Mouse (Mus musculus) splenic B cell, adult 2 months (primary cell): Measurements from ENCODE around the gene Aebp1.

Experiments used
- DNase-seq: peaks from one replicate; pipeline ENCODE4 v3.0.0-alpha.2; 2011; ENCODE audit warnings: low read depth, low spot score
- H3K27me3 ChIP-seq: 2 replicates; pipeline ENCODE4 v1.6.1; 2012; ENCODE audit warnings: mild to moderate bottlenecking, low read length, moderate library complexity, mixed read lengths; ENCODE audit not compliant: control insufficient read depth, poor library complexity, insufficient read depth, severe bottlenecking
- H3K36me3 ChIP-seq: 2 replicates; pipeline ENCODE4 v1.6.1; 2012; ENCODE audit warnings: mild to moderate bottlenecking, low read length, moderate library complexity, mixed read lengths; ENCODE audit not compliant: control insufficient read depth, poor library complexity, insufficient read depth, severe bottlenecking

Gene Aebp1

DNA sequence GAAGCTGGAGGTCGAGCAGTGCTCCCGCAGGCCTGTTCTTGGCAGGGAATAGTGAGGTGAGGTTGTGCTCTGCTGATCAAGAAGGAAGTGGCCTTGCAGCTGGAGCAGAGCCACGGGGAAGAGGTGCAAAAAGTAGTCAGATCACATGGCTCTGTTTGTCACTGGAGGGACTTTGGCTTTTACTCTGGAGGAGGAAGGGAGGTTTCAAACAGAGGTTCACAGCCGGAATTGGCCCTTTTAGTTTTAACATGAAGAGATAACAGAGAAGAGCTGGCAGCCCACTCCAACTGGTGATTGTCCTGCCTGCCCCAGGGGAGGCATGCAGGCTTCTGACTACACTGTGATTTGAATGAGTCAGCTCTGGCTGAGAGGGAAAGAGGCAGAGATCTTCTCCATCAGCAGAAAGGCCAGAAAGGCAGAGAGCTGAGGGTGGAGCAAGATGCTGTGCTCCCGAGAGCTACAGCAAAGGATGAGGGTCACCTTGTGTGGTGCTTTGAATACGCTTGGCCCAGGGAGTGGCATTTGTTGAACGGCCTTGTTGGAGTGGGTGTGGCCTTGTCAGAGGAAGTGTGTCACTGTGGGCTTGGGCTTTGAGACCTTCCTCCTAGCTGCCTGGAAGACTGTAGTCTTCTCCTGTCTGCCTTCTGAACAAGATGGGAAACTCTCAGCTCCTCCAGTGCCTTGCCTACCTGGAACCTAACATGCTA, 15.0 kb upstream of the Aebp1 start:
- H3K27me3 ChIP-seq, result no peaks in the 10 kb centered on the region
- no peak for DNase-seq
- H3K36me3 ChIP-seq, result no peaks in the 10 kb centered on the region

DNA sequence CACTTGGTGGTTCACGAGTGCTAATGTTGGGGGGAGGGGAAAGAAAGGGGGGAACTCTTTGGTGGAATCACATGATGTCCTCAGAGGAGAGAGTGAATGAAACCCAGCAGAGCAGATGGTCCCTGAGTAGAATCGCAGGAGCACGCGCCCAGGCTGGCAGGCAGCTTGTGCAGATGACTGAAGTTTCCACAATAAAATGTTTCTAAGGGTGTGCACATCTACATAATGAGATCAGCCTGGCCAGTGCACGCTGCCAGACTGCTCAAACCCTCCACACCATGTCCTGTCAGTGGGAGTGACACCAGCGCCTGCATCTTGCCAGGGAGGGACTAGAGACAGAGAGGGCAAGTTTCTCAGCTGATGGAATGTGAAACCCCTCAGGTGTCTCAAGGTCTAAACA, 13.0 kb upstream of the Aebp1 start:
- no peaks in the 10 kb centered on the region for H3K27me3 ChIP-seq
- H3K36me3 ChIP-seq, result no peaks in the 10 kb centered on the region
- DNase-seq, result no peak

DNA sequence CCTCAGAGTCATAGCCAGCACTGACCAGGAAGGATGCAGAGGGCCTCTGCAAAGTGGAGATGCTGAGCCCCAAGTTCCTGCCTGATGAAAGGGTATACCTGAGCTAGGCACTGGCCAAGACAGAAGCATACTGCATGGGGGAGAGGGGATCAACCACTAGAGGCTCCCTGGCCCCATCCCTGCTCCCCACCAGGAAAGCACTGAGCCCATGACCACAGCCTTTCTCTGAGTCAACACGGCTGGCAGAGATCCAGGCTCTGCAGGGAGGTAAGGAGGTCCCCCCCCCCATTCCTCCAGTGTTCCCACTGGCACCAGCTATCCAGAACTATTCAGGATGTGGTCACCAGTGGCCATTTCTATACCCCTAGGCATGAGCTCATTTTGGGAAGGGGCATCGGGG, 12.4 kb upstream of the Aebp1 start:
- DNase-seq, result no peak
- H3K36me3 ChIP-seq, result no peaks in the 10 kb centered on the region

DNA sequence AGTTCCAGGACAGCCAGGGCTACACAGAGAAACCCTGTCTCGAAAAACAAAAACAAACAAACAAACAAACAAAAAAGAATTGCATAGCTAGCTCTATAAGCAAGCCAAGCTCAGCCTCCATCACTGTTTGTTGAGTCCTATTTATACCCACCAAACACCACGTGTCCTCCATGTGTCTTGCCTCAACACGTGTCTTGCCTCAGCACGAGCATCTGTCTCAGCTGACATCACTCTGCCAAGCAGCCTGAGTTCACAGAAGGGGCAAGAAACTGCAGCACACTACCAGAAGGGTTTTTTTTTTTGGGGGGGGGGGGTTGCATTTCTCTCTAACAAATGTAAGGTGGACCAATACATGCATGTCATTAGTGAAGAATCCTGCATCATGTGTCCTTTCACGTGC, 11.3 kb upstream of the Aebp1 start:
- Histone ChIP-seq H3K36me3 (no peaks in the 10 kb centered on the region), H3K27me3 (no peaks in the 10 kb centered on the region)
- no peak for DNase-seq

More for the DNA sequence above, 12.4 kb upstream of the Aebp1 start:
- no peaks in the 10 kb centered on the region for H3K27me3 ChIP-seq

DNA sequence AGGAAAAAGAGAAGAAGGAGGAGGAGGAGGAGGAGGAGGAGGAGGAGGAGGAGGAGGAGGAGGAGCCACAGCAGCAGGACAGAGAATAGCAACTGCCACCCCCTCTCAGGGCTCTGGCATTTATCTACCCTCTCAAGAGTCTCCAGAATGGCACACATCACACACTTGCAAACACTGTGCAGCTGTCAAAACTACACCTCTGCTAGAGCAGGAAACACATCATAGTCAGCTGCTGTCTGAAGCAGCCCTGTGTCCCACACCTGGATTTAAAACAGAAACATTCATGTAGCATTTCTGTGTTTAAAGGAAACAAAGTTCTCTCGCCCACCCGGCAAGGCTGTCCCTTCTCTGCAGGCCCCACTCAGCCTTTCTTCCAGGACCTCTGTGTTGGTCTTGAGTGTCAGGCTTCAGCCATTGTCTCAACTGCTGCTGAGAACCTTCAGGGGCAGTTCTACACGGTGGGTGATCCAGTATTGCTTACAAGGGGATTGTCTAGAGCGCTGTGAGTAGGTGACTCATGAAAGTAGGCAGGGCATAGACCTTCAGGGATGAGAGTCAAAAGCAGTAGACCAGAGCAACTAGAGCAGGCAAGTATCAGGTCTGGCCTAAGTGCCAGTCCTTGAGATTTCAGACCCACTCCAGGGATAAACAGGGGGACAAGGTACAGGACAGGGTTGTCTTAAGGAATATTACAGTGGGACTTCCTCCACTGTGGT, 10.6 kb upstream of the Aebp1 start:
- no peak for DNase-seq
- Histone ChIP-seq H3K36me3 (no peaks in the 10 kb centered on the region), H3K27me3 (no peaks in the 10 kb centered on the region)

DNA sequence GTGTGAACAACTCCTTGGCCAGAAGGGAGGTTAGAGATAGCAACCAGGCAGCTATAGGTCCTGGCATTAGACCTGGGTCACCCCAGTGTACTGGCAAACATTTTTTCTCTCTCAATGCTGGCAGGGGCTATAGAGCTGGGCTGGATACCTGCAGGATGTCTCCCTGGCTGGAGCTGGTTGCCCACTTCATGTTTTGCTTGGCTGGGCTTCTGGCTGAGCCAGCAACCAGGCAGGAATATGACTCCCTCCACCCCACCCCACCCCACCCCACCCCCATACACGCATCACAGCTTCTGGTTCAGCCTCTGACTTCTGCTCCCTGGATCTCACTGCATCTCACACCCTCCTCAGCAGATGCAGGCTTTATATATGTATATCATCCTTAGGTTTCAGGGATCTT, 9.4 kb upstream of the Aebp1 start:
- no peak for DNase-seq
- Histone ChIP-seq H3K27me3 (no peaks in the 10 kb centered on the region), H3K36me3 (no peaks in the 10 kb centered on the region)

DNA sequence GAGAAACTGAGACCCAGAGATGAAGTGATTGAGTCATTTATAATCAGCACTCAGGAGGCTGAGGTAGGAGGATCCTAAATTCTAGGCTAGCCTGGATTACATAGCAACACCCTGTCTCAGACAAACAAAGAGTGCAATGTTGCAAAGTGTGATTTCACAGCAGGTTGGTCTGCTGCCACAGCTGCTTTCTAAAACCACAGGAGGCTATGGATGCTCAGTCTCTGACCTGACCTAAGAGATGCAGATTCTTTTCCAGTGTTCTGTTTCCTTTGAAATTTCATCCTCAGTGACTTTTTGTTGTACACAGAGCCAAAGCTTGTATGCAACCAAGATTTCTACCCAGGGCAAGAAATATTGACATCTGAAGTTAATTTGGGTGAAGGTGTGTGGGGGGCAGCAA, 6.3 kb upstream of the Aebp1 start:
- DNase-seq, result no peak
- Histone ChIP-seq H3K27me3 (no peaks in the 10 kb centered on the region), H3K36me3 (no peaks in the 10 kb centered on the region)

DNA sequence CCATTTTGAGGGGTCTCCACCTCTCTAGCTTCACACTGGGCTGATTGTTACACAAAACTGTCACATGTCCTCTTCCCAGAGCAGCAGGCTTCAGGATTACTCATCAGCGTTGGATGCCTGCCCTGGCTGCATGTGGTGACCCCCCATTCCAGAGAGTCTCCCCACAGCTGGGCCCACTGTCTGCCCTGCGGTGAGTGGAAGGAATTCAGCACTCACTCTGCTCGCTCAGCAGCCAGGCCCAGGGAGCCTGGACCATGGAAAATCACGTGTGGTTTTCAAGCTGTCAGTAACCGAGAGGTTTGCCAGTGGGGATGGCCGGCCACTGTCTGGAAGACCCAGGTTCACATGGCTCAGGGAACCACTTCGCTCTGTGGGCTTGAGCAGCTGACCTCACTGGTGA, 5.8 kb upstream of the Aebp1 start:
- Histone ChIP-seq H3K36me3 (no peaks in the 10 kb centered on the region), H3K27me3 (no peaks in the 10 kb centered on the region)
- DNase-seq, result no peak

DNA sequence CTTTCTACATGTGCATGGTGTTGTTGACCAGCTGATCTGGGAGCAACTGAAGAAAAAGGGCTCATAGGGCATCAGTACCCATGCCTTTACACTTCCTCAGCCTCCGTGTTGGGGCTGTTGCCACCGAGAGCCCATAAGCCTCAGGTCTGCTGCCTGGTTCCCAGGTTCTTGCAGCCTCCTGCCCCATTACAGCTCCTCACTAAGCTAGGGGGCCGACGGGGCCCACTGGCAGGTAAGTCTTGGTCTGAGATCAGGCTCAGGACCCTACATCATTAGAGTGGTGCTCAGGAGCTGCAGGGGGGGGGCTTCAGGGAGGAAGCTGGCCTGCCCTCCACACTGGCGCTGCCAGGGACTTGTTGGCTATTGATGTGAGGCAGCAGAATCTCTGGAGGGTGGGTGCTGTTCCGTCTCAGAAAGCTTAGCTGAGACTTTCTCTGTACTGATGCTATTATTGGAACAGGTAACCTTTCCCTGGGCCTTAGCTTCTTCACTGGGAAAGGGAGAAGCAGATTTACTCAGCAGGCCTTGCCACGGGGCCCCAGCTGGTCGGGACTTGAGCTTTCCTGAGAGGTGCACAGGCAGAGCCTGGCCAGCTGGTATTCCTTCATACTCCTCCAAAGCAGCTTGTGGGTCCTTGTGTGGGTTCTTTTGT, 5.1 kb upstream of the Aebp1 start:
- Histone ChIP-seq H3K27me3 (no peaks in the 10 kb centered on the region), H3K36me3 (no peaks in the 10 kb centered on the region)
- no peak for DNase-seq

DNA sequence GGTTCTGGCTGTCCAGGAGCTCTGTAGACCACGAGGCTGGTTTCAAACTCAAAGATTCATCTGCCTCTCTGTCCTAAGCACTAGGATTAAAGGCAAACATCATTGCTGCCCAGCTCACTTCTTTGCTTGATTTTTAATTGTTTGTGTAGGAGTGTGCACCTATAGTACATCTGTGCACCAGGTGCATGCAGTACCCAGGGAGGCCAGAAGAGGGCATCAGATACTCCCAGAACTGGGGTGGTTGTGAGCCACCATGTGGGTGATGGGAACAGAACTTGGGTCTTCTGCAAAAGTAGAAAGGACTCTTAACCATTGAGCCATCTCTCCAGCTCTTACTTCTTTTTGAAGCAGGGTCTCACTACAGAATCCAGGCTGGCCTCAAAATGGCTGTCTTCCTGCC, 3.0 kb upstream of the Aebp1 start:
- Histone ChIP-seq H3K27me3 (no peaks in the 10 kb centered on the region), H3K36me3 (no peaks in the 10 kb centered on the region)
- DNase-seq, result peak; percentile 34

DNA sequence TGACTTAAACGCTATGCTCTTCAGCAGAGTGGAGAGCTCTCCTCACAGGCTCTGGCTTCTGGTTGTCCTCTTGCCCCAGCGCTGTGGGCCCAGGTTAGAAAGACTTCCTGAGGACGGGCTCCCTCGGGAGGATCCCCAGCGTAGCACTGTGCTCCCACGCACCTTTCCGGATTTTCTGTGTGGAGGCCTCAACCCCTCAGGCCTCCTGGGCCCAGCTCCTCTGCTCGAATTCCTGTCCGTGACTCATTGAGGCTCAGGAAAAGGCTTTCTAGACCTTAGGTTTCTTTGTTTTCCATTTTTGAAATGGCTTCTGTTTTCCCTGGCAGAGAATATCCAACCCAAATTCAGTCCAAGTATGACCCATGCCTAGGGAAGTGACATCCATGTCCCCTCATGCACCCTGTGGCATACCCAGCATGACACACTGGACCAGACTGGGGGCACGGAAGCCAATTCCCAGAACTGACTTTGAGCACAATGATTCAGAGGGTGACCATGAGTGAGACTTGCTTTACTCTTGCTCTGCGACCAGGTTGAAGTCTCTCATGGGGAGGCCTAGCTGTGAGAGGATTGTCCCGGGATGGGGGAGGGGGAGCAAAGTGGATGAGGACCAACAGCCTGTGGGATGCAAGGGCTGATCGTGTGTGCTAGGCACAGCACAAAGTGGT, 1.7 kb upstream of the Aebp1 start:
- no peak for DNase-seq
- Histone ChIP-seq H3K36me3 (no peaks in the 10 kb centered on the region), H3K27me3 (no peaks in the 10 kb centered on the region)

DNA sequence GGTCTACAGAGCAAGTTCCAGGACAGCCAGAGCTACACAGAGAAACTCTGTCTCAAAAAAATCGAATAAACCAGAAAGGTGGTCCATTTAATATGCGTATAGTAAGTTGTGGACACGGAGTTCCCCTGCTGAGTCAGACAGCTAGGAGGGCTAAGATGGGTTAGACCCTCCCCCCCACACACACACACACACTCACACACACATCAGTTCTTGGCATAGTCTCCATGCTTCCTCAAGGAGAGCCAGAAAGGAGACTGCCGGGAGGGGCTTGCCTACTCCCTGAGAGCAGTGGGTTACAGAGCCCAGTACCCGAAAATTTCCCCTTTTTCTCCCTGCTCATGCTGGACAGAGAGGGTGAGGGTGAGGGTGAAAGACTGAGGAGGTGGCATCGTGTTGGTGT, 1.1 kb upstream of the Aebp1 start:
- Histone ChIP-seq H3K27me3 (no peaks in the 10 kb centered on the region), H3K36me3 (no peaks in the 10 kb centered on the region)
- DNase-seq, result no peak

DNA sequence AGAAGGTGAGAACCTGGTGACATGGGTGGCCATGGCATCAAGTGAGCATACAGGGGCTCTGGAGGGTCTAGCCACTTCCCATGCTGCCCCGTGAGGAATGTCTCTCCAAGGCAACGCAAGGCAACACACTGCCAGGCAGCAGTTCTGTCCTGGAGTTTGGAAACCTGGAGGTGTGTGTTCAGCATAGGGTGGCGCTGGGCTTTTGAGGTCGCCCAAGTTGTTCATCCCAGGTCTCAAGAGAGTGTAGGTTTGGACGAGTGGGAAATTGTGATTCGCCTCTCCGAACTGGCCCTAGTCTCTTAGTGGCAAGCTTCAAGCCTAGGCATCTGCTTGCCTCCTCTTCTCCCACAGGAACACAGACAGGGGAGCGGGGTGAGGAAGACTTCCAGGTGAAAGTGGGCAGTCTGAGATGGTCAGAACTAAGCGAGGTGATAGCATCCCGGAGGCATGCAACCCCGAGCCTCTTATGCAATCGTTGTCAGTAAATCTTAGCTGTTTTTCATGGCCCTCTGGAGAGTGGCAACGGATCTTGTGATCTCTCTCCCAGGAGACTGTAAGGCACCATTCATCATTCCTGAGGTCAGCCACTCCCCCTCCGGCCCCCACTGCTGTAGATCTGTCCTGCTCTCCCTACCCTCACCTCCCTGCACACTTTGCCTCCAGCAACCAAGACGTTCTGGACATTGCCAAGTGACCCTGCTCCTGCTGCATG, 803 bp downstream of the Aebp1 start:
- H3K27me3 ChIP-seq, result no peaks in the 10 kb centered on the region

DNA sequence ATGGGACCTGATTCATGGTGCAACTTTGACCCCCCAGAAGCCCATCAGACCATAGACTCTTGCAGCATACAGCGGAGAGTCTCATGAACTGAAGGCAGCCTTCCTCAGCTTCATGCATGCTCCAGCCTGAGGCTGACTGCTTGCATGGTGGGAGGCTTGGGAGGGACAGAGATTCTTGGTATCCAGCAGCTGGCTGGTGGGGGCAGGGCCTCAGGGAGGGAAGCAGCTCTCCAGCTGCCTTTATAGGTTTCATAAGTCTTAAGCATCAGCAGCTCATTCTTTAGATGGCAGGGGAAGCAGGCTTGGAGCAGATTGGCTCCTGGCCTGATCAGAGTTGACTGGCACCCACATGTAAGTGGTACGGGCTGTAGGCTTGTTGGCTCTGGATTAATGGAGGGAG, 5.4 kb downstream of the Aebp1 start:
- no peaks in the 10 kb centered on the region for H3K27me3 ChIP-seq
- DNase-seq, result no peak
- no peaks in the 10 kb centered on the region for H3K36me3 ChIP-seq

More for the DNA sequence above, 803 bp downstream of the Aebp1 start:
- H3K36me3 ChIP-seq, result no peaks in the 10 kb centered on the region
- DNase-seq, result no peak
